Mouse (Mus musculus) heart, postnatal 36 days (tissue): ENCODE data around the gene Pwp2. TPM values are rescaled to one million over a fixed set of nuclear protein-coding genes. Genes with fewer than 3 reads are reported as not detected.
"Not testable (repeated sequence)": the region's sequence is repeated elsewhere in the genome, so short reads cannot be mapped to it uniquely, and the experiment has no call there.

Source experiments
- DNase-seq, 2 experiments: peaks; one replicate each; pipeline ENCODE4 v3.0.0; 2021 to 2022
- intact Hi-C: fragments of 180-260 bp; cut with DNase I; formaldehyde crosslinking; loops from one replicate; pipeline ENCODE4 v1.15.1; 2025
- total RNA-seq, 2 experiments: library from RNA; stranded (reverse); gene quantifications; 2 replicates each; pipeline ENCODE4 v1.2.3; 2021

Pwp2 gene
- total RNA-seq = 10 to 100 TPM in 1 of 2 experiments, 1 to 10 TPM in 1; 9.9 to 10.7 TPM

- intact Hi-C loops = loop anchor here (1.0 kb wide), 1 partner anchor 61 kb away; no protein-coding TSS in a partner anchor
- DNase-seq = peak; percentile 88 to 90
These were observed at the start of gene Pwp2 for GRCm38 (mm10) chr10:78184531-78185380. Gene Pwp2 (minus strand): TSS chr10:78185149.

GRCm38 (mm10) chr10:78233756-78234155, 48.8 kb upstream of the Pwp2 start:
- no peak for DNase-seq
- intact Hi-C loops = no loop called here

- intact Hi-C loops = no loop called here
- DNase-seq = no peak
These were observed 48.2 kb upstream of the Pwp2 start for GRCm38 (mm10) chr10:78233161-78233560.

- DNase-seq = no peak
- intact Hi-C loops = no loop called here
These were observed 47.5 kb upstream of the Pwp2 start for GRCm38 (mm10) chr10:78232301-78232980.

GRCm38 (mm10) chr10:78228560-78228928, 43.6 kb upstream of the Pwp2 start:
- intact Hi-C loops = no loop called here
- no peak for DNase-seq

GRCm38 (mm10) chr10:78227875-78228559, 43.1 kb upstream of the Pwp2 start:
- peak in 1 of 2 experiments; percentile 19 for DNase-seq
- intact Hi-C loops = no loop called here

GRCm38 (mm10) chr10:78224136-78224535, 39.2 kb upstream of the Pwp2 start:
- DNase-seq = no peak
- intact Hi-C loops = no loop called here

- peak; percentile 21 to 31 for DNase-seq
- intact Hi-C loops = no loop called here
These were observed 38.0 kb upstream of the Pwp2 start for GRCm38 (mm10) chr10:78222908-78223307.

- no peak for DNase-seq
- intact Hi-C loops = no loop called here
These were observed 36.4 kb upstream of the Pwp2 start for GRCm38 (mm10) chr10:78221315-78221714.

- no peak for DNase-seq
- intact Hi-C loops = no loop called here
These were observed 34.6 kb upstream of the Pwp2 start for GRCm38 (mm10) chr10:78219528-78219927.

GRCm38 (mm10) chr10:78218576-78218975, 33.6 kb upstream of the Pwp2 start:
- DNase-seq = no peak
- intact Hi-C loops = no loop called here

- DNase-seq = no peak
- intact Hi-C loops = no loop called here
These were observed 31.6 kb upstream of the Pwp2 start for GRCm38 (mm10) chr10:78216376-78217083.

GRCm38 (mm10) chr10:78214371-78214770, 29.4 kb upstream of the Pwp2 start:
- intact Hi-C loops = no loop called here

GRCm38 (mm10) chr10:78211311-78211710, 26.4 kb upstream of the Pwp2 start:
- no peak for DNase-seq
- intact Hi-C loops = no loop called here

More at GRCm38 (mm10) chr10:78214371-78214770, 29.4 kb upstream of the Pwp2 start:
- DNase-seq = no peak

- no peak for DNase-seq
- intact Hi-C loops = no loop called here
These were observed 16.2 kb upstream of the Pwp2 start for GRCm38 (mm10) chr10:78201182-78201581.

- intact Hi-C loops = no loop called here
- no peak for DNase-seq
These were observed 8.0 kb upstream of the Pwp2 start for GRCm38 (mm10) chr10:78192933-78193332.

- DNase-seq, intact Hi-C loops: not testable (repeated sequence)
These were observed 1.1 kb upstream of the Pwp2 start for GRCm38 (mm10) chr10:78186076-78186475.

GRCm38 (mm10) chr10:78185381-78185725, 404 bp upstream of the Pwp2 start:
- no peak for DNase-seq
- intact Hi-C loops = loop anchor here (1.0 kb wide), 1 partner anchor 60 kb away; no protein-coding TSS in a partner anchor

- DNase-seq = no peak
- intact Hi-C loops = no loop called here
These were observed 1.4 kb downstream of the Pwp2 start for GRCm38 (mm10) chr10:78183577-78183976.

- DNase-seq = no peak
- intact Hi-C loops = no loop called here
These were observed 2.6 kb downstream of the Pwp2 start for GRCm38 (mm10) chr10:78182321-78182720.

- intact Hi-C loops = no loop called here
- no peak for DNase-seq
These were observed 10.5 kb downstream of the Pwp2 start for GRCm38 (mm10) chr10:78174474-78174873.
